Mouse (Mus musculus): ENCODE data around the gene Trip6. TPM values are rescaled to one million over a fixed set of nuclear protein-coding genes. Genes with fewer than 3 reads are reported as not detected.

Gene Trip6
- total RNA-seq (2021): 10 to 100 TPM; 12.0 to 13.3 TPM
- long read RNA-seq, experiment 1, transcript Trip6-201 (9 exons, 2,168 nt): major isoform, 17 of 19 reads
- long read RNA-seq, experiment 1, partial matches to known transcripts: 1 of 19 reads
- long read RNA-seq, experiment 1, other reads (novel, unspliced or antisense): 1 of 19 reads
- long read RNA-seq, experiment 2, transcript Trip6-201 (9 exons, 2,168 nt): major isoform, 5 of 8 reads
- long read RNA-seq, experiment 2, partial matches to known transcripts: 2 of 8 reads
- long read RNA-seq, experiment 2, other reads (novel, unspliced or antisense): 1 of 8 reads

DNA sequence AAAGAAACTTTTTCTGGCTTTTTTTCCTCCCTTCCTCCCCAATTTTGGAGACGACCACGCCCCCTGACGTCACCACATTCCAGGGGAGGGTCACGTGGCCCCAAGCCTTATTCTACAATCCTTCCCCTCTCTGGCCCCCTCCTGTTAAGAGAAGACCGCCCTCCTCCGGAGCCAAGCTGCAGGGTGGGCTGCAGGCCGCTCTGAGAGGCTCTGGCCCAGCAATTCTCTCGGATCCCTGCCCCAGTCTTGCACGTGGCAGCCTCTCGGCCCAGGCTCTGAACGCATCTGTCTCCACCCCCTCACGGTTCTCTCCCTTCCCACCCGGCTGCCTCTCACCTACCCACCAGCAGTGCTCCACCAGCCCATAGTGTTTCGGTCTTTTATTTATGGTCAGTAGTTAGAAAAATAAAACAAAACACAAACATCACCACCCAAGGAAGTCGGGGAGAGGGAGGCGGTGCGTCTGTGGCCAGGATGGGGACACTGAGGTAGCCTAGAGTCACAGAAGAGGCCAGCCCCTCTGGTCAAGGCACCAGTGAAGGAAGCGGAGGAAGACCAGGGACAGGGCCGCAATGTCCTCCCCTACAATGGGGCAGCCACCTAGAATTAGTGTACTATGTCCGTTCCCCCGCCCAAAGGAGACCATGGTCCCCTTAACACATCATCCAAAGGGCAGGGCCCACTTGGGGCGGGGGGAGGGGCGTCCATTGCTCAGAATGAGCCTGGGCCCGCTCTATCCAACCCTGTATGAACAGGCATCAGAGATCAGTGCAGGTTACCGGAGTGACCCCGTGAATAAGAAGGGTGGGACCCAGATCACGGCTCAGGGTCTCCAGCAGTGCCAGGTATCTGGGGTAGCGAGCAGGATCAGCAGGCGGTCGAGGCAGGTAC lies at the start of gene Trip6:
Gene Trip6, minus strand, starts transcription at position 212 of the 891 bp plus-strand sequence.
- DNase-seq: peak; percentile 92 to 96

DNA sequence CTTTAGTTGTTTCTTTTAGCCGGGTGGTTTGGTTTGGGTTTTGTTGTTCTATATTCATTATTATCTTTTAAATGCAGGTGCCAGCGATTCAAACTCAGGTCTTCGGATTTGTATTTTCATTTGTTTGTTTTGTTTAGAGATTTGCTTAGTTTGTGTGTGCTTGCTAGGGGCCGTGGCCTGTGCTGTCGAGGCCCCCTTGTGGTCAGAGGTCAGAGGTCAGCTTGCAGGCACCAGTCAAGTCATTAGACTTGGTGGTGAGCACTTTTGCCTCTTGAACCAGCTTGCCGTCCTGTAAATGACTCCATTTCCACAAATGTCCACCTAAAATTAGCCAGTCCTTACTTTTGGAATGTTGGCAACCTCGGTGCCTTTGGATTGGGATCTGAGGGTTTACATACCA lies 44.2 kb upstream of the Trip6 start:
- no peak for DNase-seq

DNA sequence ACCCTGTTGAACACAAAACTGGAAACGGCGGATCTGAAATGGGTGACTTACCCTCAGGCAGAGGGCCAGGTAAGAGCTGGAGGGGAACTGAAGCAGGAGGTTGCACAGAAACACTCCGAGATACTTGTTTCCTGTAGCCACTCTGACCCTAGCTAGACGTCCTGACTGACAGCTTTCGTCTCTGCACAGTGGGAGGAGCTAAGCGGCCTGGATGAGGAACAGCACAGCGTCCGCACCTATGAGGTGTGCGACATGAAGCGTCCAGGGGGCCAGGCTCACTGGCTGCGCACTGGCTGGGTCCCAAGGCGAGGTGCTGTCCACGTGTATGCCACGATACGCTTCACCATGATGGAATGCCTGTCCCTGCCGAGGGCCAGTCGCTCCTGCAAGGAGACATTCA lies 39.9 kb upstream of the Trip6 start:
- DNase-seq: no peak

DNA sequence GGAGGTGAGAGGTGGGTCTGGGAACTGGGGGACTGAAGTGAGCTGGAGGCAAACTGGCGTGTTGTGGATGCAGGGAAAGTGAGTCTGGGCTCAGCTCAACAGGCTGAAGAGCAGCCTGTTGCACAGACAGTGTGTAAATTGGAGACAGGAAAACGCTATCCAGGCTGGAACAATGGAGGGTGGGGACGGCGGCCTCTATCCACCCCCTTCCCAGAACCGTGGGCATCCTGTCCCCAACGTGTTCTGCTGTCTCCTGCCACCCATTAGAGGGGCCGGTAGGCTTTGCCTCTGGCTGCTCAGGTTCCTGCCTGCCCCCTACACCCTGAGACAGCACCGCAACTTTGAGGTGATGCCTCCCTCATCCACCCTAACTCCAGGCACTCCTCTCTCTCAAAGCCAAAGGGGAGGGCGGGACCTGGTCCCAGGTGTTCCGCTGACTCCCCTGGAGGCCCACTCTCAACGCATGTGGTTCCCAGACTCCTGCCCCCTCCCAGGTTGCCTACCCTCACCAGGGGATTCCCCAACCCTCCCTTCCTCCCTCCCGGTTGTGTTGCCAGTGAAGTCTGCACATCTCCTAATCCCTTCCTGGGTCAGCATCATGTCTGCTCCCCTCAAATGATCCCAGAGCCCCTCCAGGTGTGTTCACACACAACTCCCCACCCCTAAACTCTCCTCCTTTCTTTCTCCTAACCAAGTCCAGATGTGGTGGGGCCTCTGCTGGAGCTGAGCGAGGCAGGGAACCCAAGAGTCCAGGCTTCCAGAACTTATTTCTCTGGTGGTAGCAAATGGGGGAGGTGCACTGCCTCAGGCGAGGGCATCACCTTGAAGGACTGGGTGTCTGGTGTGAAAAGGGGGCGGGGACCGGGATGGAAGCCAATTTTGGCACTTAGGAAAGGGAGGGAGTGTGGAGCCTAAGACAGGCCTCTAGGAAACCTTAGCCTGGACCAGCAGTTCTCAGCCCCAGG lies 38.1 kb upstream of the Trip6 start:
- peak; percentile 68 to 81 for DNase-seq

DNA sequence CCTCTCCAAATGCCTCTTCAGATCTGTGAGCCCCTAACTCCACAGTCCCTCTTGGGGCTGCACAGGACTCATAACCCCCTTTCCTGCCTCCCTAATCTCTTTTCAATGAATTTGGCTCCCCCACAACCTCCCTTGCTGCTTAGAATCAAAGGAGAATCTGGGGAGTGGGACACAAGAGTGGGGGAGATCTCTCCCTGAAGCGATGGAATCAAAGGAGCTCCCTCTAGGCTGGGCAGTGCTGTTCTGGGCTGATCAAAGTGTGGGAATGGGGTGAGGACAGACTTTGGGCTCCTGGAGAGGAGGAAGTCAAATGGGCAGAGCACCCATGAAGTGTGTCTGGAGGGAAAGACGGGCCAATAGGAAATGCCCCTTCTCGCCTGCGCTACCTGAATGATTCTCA lies 37.2 kb upstream of the Trip6 start:
- no peak for DNase-seq

DNA sequence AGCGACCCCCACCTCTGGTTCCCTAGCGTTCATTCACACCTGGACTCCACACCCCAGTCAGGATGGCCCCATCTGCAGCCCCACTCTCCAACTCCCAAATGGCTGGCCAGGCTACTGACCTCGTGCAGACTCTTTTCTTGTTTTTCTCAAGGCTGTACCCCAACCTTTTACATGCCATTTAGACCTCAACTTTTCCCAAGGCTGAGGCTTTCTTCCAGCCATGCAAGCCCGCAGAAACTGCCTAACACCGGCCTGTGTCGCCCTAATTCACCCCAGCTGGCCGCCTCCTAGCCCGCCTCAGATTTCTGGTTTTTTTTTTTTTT lies 36.8 kb upstream of the Trip6 start:
- no peak for DNase-seq

DNA sequence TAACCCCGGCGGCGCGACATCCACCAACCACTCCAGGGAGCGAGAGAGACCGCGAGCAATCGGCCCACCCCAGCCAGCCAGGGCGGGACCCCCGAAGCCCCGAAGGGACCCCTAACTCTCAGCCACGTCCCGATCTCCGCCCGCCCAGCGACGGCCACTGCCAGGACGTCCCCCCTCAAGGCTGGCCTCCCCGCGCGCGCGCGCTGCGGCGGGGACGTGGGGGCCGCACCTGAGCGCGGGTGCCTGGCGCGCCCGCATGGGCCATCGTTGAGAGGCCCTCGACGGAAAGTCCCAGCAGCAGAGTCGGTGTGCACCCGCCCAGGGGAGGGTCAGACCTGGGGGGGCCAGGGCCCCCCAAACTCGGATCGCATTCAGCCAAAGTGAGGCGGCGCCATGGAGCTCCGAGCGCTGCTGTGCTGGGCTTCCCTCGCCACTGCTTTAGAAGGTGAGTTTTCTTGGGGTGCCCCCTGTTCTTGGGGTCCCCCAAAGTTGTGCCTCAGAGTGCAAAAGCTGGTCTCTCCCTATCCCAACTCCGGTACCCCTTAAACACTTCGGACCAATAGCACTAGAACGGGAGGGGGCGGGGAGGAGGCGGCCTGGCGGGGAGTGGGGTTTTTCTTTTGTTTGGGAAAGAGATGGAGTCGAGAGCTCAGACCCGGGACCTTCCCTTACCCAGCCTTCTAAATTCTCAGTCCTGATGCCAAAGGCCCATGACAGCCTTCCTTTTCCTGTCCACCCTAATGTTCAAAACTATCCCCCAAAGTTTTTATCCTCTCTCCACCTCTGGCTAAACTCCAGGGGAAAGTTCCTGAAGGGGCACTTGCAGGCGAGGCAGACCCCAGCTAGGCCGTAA lies 36.2 kb upstream of the Trip6 start:
- DNase-seq: no peak

DNA sequence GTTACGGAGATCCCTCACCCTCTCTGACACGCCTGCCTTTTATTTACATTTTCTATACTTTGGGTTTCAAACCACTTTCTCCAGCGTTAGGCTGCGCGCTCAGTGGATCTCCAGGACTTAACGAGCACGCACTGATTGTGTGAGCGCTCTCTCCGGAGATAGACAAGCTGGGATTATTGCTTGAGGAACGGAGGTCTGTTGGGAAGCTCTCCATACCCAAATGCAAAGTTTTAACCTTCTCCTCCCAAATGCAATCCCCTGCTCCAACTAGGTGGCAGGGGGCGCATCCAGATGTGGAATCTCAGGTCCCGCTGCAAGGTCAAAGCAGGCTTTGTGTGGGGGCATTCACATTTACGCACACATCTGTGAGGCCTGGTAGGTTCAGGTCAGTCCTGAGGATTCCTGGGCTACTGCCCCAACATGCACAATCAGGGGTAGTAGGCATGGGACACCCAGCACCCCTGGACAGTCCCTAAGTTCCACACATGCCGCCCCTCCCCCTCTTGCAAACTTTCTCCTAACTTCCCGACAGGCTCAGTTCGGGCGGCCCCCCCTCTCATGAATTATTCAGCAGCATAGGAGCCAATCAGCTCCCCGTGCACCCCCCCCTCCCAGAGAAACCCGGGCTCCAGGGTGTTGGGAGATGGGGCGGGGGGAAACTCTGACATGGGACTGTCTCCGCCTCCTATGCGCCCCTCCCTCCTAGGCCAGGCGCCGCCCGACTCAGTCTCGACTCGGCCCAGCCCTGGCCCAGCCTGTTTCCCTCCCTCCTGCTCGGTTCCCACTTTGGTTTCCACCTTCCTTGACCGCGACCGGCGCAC lies 35.4 kb upstream of the Trip6 start, which contains the start of gene Ephb4:
Gene Ephb4, plus strand, starts transcription at position 726 of the 821 bp plus-strand sequence.
- DNase-seq: peak; percentile 95 to 97

DNA sequence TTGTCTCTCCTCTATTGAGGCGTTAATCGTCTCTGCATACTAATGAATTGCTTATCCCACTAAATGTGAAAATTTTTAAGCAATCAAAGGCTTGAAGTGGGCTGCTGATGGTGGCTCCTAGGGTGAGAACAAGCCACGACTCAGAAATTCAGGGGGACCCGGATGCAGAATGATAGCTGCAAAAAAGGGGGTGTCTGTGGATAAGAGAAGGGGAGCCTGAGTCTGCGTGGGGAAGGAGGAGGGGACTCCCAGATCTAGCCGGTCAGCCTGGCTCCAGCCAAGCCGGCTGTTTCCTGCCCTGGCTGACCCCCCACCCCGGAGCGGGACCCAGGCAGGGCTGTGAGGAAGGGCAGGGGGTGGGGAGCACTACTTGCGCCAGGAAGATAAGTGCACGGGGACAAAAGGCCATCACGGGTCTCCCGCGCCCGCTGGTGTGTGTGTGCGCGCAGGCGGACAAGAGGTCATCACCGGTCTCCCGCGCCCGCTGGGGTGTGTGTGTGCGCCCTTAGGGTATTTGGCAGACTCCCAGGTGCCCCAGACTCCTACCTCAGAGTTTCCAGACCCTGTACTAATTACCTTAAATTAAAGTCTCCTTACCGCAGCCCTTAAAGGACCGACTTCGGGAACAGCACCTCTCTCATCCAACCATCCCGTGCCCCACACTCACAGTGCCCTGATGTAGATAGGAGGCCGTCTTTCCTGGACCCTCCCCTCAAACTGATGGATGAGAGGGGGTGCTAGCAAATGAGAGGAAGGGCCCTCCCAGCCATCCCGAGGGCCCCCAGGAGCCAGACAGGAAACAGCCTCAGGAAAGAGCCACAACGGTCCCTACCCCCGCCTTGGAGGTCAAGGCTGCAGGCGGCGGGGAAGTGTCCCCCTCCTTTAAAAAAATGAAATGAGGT lies 34.5 kb upstream of the Trip6 start:
- peak; percentile 82 to 93 for DNase-seq

DNA sequence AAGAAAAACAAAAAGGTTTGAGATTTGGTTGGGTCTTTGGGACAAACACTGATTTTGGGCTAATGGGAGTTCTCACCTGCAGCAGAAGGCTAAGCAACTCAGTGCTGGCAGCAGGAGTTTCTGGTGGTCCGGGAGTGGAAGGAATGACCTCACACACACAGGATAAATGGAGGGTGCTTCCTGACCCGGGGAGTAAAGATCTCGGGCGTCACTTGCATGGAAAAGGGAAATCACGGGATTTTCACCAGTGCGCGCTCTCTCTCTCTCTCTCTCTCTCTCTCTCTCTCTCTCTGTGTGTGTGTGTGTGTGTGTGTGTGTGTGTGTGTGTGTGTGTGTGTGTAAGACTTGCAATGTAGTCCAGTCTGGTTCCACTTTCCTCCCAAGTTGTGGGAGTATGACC lies 33.7 kb upstream of the Trip6 start:
- peak; percentile 37 to 55 for DNase-seq

DNA sequence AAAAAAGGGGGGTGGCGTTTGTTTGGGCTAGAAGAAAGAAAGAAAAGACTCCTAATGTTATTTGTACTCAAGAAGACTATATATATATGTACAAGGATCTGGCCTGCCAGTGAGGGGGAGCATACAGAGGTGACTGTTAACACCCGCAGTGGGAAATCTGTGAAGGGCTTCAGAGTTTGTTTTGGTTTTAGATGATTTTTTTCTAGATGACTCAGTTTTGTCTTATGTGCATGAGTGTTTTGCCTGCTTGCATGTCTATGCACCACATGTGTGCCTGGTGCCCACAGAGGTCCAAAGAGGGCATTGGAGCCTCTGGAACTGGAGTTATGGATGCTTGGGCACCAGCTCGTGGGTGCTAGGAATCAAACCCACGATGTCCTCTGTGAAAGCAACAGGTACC lies 32.8 kb upstream of the Trip6 start:
- no peak for DNase-seq

DNA sequence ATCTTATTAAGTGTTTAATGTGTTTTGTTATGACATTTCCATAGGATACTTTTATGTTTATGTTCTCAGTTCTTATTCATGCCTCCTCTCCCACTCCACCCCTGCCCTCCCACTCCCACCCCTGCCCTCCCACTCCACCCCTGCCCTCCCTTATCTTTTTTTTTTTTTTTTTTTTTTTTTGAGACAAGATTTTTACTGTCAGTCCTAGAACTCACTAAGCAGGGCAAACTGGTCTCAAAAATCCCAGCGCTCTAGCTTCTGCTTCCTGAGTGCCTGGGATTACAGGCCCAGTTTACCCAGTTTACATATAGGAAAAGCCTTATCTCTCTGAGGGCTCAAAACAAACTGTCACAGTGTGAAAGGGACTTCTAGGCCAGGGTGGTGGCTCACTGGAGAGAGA lies 32.2 kb upstream of the Trip6 start:
- no peak for DNase-seq

DNA sequence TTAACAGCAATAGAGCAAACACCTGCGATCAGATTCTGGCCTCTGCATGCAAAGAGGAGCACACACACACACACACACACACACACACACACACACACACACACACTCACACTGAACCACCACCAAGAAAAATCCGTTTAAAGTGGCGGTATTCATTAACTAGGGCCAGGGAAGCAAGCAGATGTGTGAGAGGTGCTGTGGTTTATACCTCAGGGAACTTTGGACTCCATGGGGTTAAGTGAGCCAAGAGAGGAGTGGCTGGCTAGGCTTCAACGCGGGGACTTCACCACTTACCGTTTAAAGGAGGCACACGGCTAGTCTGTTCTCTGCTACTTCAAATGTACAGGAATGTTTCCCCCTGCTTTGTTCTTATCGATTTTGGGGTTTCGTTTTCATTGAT lies 31.6 kb upstream of the Trip6 start:
- no peak for DNase-seq

DNA sequence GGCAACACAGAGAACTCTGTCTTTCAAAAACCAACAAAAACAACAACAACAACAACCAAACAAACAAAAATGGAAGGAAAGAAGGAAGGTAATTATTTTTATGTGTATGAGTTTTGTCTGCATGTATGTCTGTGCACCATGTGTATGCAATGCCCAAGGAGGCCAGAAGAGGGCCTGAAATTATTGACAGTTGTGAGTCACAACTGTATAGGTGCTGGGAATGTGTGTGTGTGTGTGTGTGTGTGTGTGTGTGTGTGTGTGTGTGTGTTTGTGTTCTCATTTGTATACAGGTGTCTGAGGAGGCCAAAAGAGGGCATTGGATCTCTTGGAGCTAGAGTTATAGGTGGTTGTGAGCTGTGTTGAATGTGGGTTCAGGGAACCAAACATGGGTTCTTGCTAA lies 29.7 kb upstream of the Trip6 start:
- DNase-seq: no peak

DNA sequence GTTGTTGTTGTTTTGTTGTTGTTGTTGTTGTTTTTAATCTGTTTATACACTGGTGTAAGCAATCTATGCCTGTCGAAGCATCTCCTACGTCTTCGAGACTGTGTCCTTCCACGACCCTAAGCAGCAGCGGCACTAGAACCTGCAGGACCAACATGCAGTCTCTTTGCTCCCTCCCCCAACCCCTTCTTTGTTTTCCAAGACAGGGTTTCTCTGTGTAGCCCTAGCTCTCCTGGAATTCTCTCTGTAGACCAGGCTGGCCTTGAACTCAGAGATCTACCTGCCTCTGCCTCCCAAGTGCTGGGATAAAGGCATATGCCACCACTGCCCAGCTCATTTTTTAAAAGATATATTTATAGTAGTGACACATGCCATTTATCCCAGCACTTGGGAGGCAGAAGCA lies 29.2 kb upstream of the Trip6 start:
- no peak for DNase-seq

DNA sequence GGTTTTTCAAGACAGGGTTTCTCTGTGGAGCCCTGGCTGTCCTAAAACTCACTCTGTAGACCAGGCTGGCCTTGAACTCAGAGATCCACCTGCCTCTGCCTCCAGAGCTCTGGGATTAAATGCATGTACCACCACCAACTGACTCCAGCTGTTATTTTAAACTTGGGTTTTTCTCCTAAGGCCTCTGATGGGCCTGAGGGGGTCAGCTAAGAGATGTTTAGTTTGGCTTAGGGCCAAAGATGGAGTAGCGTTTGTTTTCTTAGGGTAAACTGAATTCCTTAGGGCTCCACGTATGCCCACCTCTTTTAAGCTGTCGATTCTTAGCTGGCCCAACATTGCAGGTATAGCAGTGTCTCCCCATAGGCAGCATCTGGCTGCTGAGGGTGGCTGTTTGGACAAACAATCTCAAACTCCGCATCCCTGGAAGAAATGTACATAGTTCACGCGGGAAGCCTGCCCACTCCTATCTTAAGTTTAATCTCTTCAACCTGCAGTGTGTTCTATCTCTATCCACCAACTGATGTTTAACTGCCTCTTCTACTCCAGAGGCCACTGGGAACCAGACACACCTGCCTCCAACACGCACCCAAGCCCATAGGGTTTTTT lies 28.3 kb upstream of the Trip6 start:
- DNase-seq: no peak

DNA sequence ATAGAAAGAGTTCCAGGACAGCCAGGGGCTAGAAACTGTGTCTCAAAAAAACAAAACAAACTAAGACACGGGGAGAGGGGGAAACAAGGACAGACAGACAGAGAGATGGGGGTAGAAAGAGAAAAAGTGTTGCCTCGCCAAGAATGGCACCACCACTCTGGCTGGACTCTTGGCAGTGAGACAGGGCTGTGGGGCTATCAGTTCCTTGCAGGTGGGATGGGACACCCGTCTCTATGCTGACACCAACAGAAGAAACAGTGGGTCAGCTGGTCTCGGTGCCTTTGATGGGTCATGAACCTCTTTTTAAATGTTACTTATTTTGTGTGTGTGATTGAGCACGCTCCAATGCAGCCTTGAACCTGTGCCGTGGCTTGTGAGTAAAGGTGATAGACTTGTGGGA lies 26.0 kb upstream of the Trip6 start:
- DNase-seq: no peak

DNA sequence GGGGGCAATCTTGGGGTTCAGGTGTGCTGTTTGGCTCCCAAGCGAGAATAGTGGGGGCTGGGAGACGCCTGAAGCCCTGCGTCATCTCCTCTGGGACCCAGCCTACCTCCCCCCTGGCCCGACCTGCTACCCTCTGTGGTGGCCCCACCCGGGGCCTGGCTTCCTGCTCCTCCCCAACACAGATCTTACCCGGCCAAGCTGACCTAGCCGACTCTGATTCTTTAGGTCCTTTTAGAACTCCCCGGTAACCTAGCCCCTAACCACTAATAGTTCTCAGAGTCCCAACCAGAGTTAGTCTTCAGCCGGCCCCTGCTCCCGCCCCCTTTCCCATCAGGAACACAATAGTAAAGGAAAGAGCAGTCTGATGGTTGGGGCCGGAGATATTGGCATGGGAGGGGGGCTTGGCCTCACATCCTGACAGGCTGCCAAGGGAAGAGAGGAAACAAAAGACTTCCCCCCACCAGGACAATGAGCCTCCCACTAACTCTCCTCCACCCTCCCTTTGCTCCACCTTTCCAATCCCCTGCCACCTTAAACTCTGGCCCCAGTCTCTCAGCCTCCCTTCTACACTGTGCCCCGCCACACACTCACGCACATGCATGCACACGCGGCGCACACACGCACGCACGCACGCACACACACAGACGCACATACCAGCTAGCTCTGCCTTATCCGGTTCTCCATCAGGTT lies 25.2 kb upstream of the Trip6 start:
- peak; percentile 75 to 88 for DNase-seq

Data from heart, adult 18-20 months (tissue).